Mouse (Mus musculus): ENCODE data around the gene Tia1.

GRCm38 (mm10) chr6:86384692-86385091, 19.3 kb upstream of the Tia1 start:
- TF ChIP-seq POLR2A (IDR thresholded peaks at IDR 0.05; ENCODE audit: borderline replicate concordance, control insufficient read depth, low read depth, low read length) (no peak), CTCF (IDR thresholded peaks at IDR 0.05; ENCODE audit: control insufficient read depth, insufficient read depth, low read length) (no peak)
